Mouse (Mus musculus) ovary, postnatal 36 days (tissue): Measurements from ENCODE around the gene Olfr566.

Experiments used
- DNase-seq: peaks from one replicate; pipeline ENCODE4 v3.0.0; 2022; ENCODE audit warnings: low spot score, mixed read lengths

Olfr566 gene

DNA sequence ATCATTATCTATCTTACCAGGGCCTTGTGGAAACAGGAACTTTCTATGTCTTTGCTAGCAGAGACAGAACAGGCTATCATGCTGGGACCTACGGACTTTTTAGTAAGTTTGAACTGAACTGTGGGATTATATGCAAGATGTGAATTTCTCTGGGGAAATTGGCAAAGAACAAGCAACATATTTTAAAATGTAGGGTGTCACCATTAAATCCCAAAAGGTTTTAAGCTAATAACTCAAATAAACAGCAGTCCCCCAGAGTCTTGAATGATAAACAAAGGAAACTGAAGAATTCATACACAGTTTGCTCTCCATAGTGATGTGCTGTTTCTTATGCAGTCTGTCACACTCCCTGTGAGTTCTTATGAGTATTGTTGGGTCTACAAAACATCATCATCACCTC lies at the start of gene Olfr566:
Gene Olfr566 (minus strand): TSS at position 101 of the 400 bp plus-strand sequence.
- DNase-seq, result no peak

GRCm38 (mm10) chr7:102890782-102891181 lies 32.2 kb upstream of the Olfr566 start, which contains the start of gene Olfr569:
Olfr569 (minus strand) TSS chr7:102890882.
- DNase-seq, result no peak

- no peak for DNase-seq
These were observed 18.3 kb upstream of the Olfr566 start, which contains the start of gene Olfr568 for GRCm38 (mm10) chr7:102876822-102877221. Olfr568 (plus strand) TSS chr7:102877122.

- no peak for DNase-seq
These were observed 2.8 kb downstream of the Olfr566 start for GRCm38 (mm10) chr7:102855807-102856206.
